Mouse (Mus musculus) inflammation-experienced regulatory T-cells, adult 6 months (primary cell): ENCODE measurements around the gene Plbd2. TPM values are rescaled to one million over a fixed set of nuclear protein-coding genes. Genes with fewer than 3 reads are reported as not detected.
"Not testable (repeated sequence)": the region's sequence is repeated elsewhere in the genome, so short reads cannot be mapped to it uniquely, and the experiment has no call there.

Experiments
- ATAC-seq: one replicate; pipeline ENCODE4 v1.8.0; 2017
- polyA plus RNA-seq, 3 experiments: library from polyadenylated mRNA; unstranded; fragments of 100-300 nt; shearing (Covaris generic); gene quantifications; one replicate each; pipeline ENCODE4 v1.2.1; 2017

The Plbd2 gene
- polyA plus RNA-seq, 3 experiments from 2014 or later, result 3.2 to 5.7 (median 3.5) TPM

- peak; percentile 99 for ATAC-seq
Measured at GRCm38 (mm10) chr5:120510982-120511642, 7.7 kb upstream of the Plbd2 start, which contains the start of gene Slc8b1. Slc8b1 (plus strand) TSS chr5:120511168.

GRCm38 (mm10) chr5:120507311-120507710 is 3.9 kb upstream of the Plbd2 start:
- no peak for ATAC-seq

GRCm38 (mm10) chr5:120506490-120506889 is 3.1 kb upstream of the Plbd2 start:
- ATAC-seq, result no peak

- ATAC-seq, result peak; percentile 33
Measured at GRCm38 (mm10) chr5:120505781-120506180, 2.4 kb upstream of the Plbd2 start.

DNA sequence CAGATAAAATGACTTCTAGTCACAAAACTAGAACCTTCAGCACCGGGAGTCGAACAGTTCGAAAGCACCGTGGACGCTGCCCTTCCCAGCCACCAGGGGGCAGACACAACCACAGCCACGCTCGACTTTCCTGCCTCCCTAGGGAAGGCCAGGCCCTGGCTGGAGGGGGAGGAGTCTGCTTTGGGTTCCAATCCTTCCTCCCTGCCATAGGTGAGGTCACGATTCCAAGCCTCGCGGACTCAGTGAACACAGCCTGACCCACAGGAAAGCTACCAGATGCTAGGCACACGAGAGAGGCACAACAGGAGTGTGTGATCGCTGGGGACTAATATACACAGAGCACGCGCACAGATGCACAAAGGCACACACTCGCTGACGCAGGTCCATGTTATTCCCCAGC is 1.9 kb upstream of the Plbd2 start:
- peak; percentile 39 for ATAC-seq

DNA sequence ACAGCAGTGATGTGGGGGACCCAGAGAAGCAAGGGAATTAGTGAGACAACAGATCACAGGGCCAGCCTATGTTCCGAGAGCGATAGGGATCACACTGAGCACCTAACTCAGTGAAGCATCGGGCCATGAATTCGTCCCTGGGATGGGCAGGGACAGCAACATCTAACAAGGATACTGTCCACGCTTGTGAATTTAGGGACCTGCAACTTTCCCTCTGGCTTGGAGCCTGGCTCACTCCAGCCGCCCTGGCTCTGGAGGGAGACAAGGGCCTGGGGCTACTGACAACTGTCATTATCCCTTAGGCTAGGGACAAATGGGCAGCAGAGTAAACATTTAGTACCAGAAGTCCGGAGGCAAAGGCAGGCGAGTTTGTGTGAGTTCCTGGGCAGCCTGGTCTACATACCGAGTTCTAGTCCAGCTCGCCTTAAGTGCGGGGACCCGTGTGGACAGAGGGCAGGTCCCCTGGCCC is 716 bp downstream of the Plbd2 start:
- ATAC-seq, result no peak

- no peak for ATAC-seq
Measured at GRCm38 (mm10) chr5:120502147-120502621, 1.2 kb downstream of the Plbd2 start.

DNA sequence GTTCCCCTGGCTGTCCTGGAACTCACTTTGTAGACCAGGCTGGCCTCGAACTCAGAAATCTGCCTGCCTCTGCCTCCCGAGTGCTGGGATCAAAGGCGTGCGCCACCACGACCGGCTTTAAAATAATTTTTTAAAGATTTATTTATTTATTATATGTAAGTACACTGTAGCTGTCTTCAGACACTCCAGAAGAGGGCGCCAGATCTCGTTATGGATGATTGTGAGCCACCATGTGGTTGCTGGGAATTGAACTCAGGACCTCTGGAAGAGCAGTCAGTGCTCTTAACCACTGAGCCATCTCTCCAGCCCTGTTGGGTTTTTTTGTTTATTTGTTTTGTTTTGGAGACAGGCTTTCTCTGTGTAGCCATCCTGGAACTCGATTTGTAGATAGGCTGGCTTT is 2.8 kb downstream of the Plbd2 start:
- ATAC-seq, result not testable (repeated sequence)

DNA sequence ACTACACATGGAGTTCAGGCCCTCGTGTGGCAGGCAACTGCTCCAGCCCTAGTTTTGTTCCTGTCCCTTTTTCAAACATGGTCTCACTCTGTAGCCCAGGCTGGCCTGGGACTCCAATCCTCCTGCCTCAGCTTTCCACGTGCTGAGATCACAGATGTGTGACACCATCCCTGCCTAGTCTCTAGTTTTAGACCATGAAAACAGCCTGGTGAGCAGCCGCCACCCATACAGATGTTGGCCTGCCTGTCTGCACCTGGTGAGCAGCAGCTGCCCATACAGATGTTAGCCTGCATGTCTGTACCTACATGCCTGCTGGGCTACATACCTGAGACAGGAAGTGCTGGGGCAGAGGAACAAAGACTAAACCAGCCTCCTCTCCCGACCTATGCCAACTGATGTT is 4.2 kb downstream of the Plbd2 start:
- ATAC-seq, result no peak

- no peak for ATAC-seq
Measured at GRCm38 (mm10) chr5:120497071-120497470, 6.4 kb downstream of the Plbd2 start.

DNA sequence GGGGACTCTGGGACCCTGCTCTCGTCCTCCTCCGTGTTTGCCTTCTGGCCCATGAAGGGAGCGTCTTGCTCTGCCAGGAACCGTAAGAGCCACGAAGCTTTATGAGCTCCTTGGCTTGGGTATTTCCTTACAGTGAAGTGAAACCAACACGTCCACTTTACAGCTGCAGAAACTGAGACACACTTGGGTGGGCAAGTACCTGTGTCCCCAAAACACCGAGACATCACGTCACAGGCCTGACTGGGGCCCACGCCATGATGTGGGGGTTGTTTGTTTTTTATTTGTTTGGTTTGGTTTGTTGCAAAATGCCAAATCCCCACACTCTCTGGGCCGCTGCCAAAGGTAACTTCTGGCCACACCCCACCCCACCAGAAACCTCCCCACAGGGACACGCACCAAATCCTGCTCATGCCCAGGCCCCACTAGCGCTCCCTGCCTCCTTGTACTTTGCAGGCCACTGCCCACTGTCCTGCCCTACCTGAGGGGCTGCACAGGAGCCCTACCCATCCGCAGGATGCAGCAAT is 7.7 kb downstream of the Plbd2 start:
- ATAC-seq, result no peak

- ATAC-seq, result no peak
Measured at GRCm38 (mm10) chr5:120495064-120495702, 8.2 kb downstream of the Plbd2 start.

GRCm38 (mm10) chr5:120493873-120494395 is 9.5 kb downstream of the Plbd2 start:
- ATAC-seq, result no peak

DNA sequence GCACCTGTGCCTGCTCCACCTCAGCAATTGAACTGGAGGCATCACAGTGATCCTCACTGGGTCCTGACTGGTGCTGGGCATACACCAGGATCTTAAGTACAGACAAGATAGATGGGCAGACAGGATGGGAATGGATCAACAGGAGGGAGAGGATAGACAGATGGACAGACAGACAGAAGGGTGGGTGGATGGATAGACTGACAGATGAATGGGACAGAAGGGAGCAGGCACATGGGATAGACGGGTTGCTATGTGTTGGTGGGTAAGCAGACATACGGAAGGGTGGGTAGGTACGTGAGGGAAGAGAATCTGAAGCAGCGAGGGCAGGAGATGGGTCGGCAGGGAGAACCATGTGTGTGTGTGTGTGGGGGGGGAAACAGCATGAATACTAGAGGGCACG is 10.0 kb downstream of the Plbd2 start:
- ATAC-seq, result no peak

DNA sequence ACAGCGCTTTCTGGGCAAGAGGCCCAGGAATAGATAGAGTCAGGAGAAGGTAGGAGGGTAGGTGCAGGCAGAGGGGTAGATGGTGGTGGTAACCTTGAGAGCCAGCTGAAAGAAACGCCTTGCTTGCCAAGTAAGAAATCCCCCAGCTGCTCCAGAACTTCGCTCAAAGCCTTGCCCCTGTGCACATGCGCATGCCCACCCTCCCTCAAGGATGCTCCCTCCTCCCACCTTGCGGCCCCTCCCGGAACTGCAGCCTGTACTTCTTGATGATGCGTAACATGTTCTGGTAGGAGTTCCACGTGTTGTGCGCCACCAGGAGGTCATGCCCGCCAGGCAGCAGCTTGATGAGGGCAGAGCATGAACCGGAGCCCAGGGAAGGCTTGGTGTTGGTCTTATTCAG is 11.0 kb downstream of the Plbd2 start:
- ATAC-seq, result no peak

GRCm38 (mm10) chr5:120490679-120491192 is 12.7 kb downstream of the Plbd2 start:
- no peak for ATAC-seq

- ATAC-seq, result no peak
Measured at GRCm38 (mm10) chr5:120487844-120488243, 15.6 kb downstream of the Plbd2 start.

GRCm38 (mm10) chr5:120483399-120483798 is 20.0 kb downstream of the Plbd2 start:
- ATAC-seq, result no peak

- ATAC-seq, result no peak
Measured at GRCm38 (mm10) chr5:120481205-120481604, 22.2 kb downstream of the Plbd2 start.

DNA sequence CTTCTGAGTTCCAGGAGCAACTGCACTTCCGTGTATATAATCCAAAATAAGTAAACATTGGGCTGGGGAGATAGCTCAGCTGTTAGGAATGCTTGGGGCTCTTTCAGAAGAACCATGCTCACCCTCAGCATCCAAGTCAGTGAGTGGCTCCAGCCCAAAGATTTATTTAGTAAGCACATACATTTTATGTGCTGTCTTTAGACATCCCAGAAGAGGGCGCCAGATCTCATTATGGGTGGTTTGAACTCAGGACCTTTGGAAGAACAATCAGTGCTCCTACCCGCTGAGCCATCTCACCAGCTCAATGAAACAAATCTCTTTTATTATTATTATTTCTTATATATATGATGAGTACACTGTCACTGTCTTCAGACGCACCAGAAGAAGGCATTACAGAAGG is 23.9 kb downstream of the Plbd2 start:
- no peak for ATAC-seq

- no peak for ATAC-seq
Measured at GRCm38 (mm10) chr5:120477993-120478392, 25.4 kb downstream of the Plbd2 start.

DNA sequence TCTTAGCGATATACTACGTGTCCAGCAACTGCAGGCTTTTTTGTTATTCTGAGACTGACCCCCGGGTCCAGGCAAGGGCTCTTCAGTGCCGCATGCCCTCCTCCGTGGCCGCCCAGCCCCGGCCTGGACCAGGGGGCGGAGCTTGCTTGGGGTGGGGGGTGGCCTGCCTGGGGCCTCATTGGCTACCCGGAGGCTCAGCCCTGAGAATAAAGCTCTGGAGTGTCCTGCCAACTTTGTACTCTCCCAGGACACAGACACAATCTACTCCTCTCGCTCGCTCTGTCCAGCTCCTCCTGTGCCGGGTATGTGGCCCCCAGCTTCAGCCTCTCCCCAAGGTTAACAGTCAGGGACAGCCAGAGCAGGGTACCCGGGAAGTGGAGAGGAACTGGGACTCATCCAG is 27.1 kb downstream of the Plbd2 start, which contains the start of gene Sds:
Sds (plus strand) TSS at position 231 of the 400 bp plus-strand sequence.
- no peak for ATAC-seq

DNA sequence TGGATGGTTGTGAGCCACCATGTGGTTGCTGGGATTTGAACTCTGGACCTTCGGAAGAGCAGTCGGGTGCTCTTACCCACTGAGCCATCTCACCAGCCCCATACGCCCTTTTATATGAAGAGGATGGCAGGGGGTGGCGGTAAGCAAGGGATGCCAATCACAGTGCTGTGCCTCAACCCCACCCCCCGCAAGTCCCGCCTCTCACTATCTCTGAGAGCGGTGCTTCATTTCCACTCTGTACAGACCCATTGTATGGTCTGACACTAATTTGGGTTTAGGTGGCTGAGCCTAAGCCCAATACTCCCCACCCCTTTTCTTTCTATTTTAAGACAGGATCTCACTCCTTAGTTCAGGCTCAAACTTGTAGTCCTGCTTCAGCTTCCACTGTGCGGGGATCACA is 27.6 kb downstream of the Plbd2 start:
- no peak for ATAC-seq
